Mouse (Mus musculus): ENCODE results near the gene Tmem247. TPM values are rescaled to one million over a fixed set of nuclear protein-coding genes. Genes with fewer than 3 reads are reported as not detected.

The Tmem247 gene
- polyA plus RNA-seq, 1 experiment from 2014 or later, result not detected

Other genes with a start within 250 kb of the Tmem247 start
- 1.8 to 9.6 TPM (median 6.8 TPM) in 3 replicates for gene Epas1, start 163.6 kb upstream of the Tmem247 start, polyA plus RNA-seq (2018)
- not detected in 3 replicates for gene Atp6v1e2, start 30.5 kb downstream of the Tmem247 start, polyA plus RNA-seq (2018)
- gene Rhoq, start 45.7 kb downstream of the Tmem247 start, polyA plus RNA-seq (2018), result 21.2 to 41.7 TPM (median 31.1 TPM) in 3 replicates
- gene Pigf, start 108.1 kb downstream of the Tmem247 start, polyA plus RNA-seq (2018), result 6.5 to 14.4 TPM (median 7.0 TPM) in 3 replicates
- gene Cript, start 108.2 kb downstream of the Tmem247 start, polyA plus RNA-seq (2018), result 57.1 to 76.7 TPM (median 72.8 TPM) in 3 replicates
- gene Socs5, start 190.3 kb downstream of the Tmem247 start, polyA plus RNA-seq (2018), result 6.0 to 13.9 TPM (median 13.1 TPM) in 3 replicates